Mouse (Mus musculus): ENCODE data around the gene Tbc1d1. TPM values are rescaled to one million over a fixed set of nuclear protein-coding genes. Genes with fewer than 3 reads are reported as not detected.
"Not testable (repeated sequence)": the region's sequence is repeated elsewhere in the genome, so short reads cannot be mapped to it uniquely, and the experiment has no call there.

The Tbc1d1 gene
- total and polyA plus RNA-seq, 3 experiments, result 26.0 to 38.6 (median 31.9) TPM

DNA sequence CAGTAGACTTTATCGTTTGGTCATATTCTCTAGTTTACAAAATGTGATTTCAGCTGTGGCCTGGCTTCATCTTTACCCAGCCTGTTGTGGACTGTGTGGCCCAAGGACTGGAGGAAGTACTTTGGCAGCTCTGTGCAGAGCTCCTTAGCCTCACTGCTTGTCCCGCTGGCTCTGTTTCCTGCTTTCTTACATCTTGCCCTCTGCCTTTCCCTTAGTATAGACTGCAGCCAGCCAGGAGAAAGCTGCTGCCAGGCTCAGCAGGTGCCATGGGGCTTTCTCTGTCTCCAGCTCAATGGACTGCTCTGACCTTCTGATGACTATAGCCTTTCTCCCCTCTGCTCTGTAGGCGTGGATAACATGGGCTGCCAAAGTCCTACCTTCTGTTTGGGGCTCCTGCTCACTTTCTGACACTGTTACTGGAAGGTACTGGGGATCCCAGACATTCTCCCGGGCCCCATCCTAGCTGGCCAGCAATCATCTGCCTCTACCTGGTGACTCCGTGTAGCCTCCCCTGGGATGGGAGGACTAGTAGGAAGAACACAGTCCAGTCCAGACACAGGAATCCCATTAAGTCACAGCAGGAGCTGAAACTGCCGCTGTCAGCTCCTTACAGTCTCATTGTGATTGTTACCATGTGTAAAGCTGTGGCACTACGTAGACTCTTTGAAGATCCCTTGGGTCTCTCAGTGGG is 171.3 kb downstream of the Tbc1d1 start:
- Histone ChIP-seq H3K4me3 (replicated peaks in 1 of 3; ENCODE audit: low read depth in 2 of 3, low read length in 2 of 3, poor library complexity in 1 of 3) (no peak overlapping the region), H3K27ac (ENCODE audit: insufficient read depth, low read depth) (no peak overlapping the region), H3K4me1 (ENCODE audit: control insufficient read depth in 1 of 2, insufficient read depth in 2 of 2) (peaks cover 0 to 7% of the 10 kb centered on the region in 2 experiments; a peak in 1 of 4 replicates), H3K36me3 (replicated peaks in 1 of 2; ENCODE audit: control insufficient read depth in 1 of 2, insufficient read depth in 1 of 2, low read length in 1 of 2) (peaks cover 37 to 88% of the 10 kb centered on the region in 2 experiments), H3K9me3 (replicated peaks; ENCODE audit: low read length) (no peaks in the 10 kb centered on the region), H3K9ac (ENCODE audit: insufficient read depth, low read depth) (no peak overlapping the region), H3K4me2 (ENCODE audit: insufficient read depth, low read depth, poor library complexity, severe bottlenecking) (no peak overlapping the region), H3K79me2 (replicated peaks; ENCODE audit: control insufficient read depth, extremely low read depth, insufficient read depth, poor library complexity, severe bottlenecking) (no peaks in the 10 kb centered on the region), H3K27me3 (replicated peaks) (no peaks in the 10 kb centered on the region)
- in situ Hi-C loops (cut with MboI; ENCODE audit: low pct_ligation_motif_present, low pct_unique_long_range_greater_than_20kb, low sequenced_read_pairs) (no loop called here), dilution Hi-C loops (cut with MboI; ENCODE audit: extremely low pct_ligation_motif_present, extremely low pct_unique_long_range_greater_than_20kb, low sequenced_read_pairs) (no loop called here)
- DNase-seq (ENCODE audit: extremely low read depth), result no peak
- TF ChIP-seq ETS1 (conservative IDR thresholded peaks at IDR 0.05; ENCODE audit: low read depth, low read length) (no peak), POLR2AphosphoS2 (IDR thresholded peaks at IDR 0.05; ENCODE audit: low read depth, low read length) (no peak), POLR2A (IDR thresholded peaks at IDR 0.05; ENCODE audit: low read depth, low read length) (no peak), JUND (conservative IDR thresholded peaks at IDR 0.05; ENCODE audit: low read depth, low read length) (no peak), ELF1 (IDR thresholded peaks at IDR 0.05; ENCODE audit: low read depth, low read length) (no peak), PAX5 (IDR thresholded peaks at IDR 0.05; ENCODE audit: low read length) (no peak), ZC3H11A (IDR thresholded peaks at IDR 0.05; ENCODE audit: low read depth, low read length) (no peak), SMC3 (IDR thresholded peaks at IDR 0.05; ENCODE audit: low read depth, low read length) (no peak), RAD21 (IDR thresholded peaks at IDR 0.05; ENCODE audit: low read depth, low read length) (no peak), USF2 (conservative IDR thresholded peaks at IDR 0.05; ENCODE audit: low read depth, low read length) (no peak), ZNF384 (IDR thresholded peaks at IDR 0.05; ENCODE audit: low read depth, low read length) (no peak), CHD1 (IDR thresholded peaks at IDR 0.05; ENCODE audit: low read depth, low read length) (no peak), CHD2 (IDR thresholded peaks at IDR 0.05; ENCODE audit: low read length) (no peak), GABPA (IDR thresholded peaks at IDR 0.05; ENCODE audit: insufficient replicate concordance, low read depth, low read length) (no peak), MYC (IDR thresholded peaks at IDR 0.05; ENCODE audit: low read depth, low read length) (no peak), CTCF (conservative IDR thresholded peaks at IDR 0.05 in 1 of 2, IDR thresholded peaks at IDR 0.05 in 1 of 2; ENCODE audit: low read depth in 2 of 2, low read length in 2 of 2) (no peak), TBP (conservative IDR thresholded peaks at IDR 0.05; ENCODE audit: low read depth, low read length) (no peak), ZKSCAN1 (IDR thresholded peaks at IDR 0.05; ENCODE audit: borderline replicate concordance, low read depth, low read length) (no peak)

DNA sequence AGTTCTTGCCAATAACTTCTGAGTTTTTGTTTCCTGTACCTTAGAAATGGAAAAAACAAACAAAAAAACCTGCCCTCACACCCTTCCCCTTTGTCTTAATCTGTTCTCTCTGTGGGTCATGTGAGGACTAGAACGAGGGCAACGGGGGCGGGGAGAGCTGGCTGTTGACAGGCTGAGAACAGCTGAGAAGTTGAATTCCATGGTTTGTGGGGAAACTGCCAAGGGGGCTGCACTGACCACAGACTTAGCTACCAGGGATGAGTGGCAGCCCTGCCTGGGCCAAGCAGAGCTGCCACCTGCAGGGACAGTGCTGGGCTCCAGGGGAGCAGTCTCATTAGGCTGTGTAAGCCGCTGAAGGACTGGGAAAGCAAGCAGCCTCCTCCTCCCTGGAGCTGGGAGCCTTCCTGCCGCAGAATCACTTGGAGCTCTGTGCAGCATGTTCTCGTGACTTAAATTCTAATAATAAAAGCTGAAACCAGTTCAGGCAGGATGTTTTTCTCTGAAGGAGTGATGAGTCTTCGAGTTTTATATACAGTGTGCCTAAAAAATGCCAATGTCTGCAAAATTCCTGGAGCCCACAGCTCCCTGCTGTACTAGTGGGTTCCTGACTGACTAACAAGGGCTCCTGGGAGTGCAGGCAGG is 180.8 kb downstream of the Tbc1d1 start:
- Histone ChIP-seq H3K79me2 (replicated peaks; ENCODE audit: control insufficient read depth, extremely low read depth, insufficient read depth, poor library complexity, severe bottlenecking) (no peaks in the 10 kb centered on the region), H3K4me1 (ENCODE audit: control insufficient read depth in 1 of 2, insufficient read depth in 2 of 2) (no peaks in the 10 kb centered on the region), H3K9ac (ENCODE audit: insufficient read depth, low read depth) (no peak overlapping the region), H3K4me3 (replicated peaks in 1 of 3; ENCODE audit: low read depth in 2 of 3, low read length in 2 of 3, poor library complexity in 1 of 3) (no peak overlapping the region), H3K27ac (ENCODE audit: insufficient read depth, low read depth) (no peak overlapping the region), H3K27me3 (replicated peaks) (no peaks in the 10 kb centered on the region), H3K36me3 (replicated peaks in 1 of 2; ENCODE audit: control insufficient read depth in 1 of 2, insufficient read depth in 1 of 2, low read length in 1 of 2) (peaks cover 20 to 93% of the 10 kb centered on the region in 2 experiments), H3K4me2 (ENCODE audit: insufficient read depth, low read depth, poor library complexity, severe bottlenecking) (no peak overlapping the region), H3K9me3 (replicated peaks; ENCODE audit: low read length) (no peaks in the 10 kb centered on the region)
- no peak for TF ChIP-seq CHD1 (IDR thresholded peaks at IDR 0.05; ENCODE audit: low read depth, low read length)
- TF ChIP-seq BHLHE40 (IDR thresholded peaks at IDR 0.05; ENCODE audit: low read depth, low read length), result no peak
- no peak for TF ChIP-seq RAD21 (IDR thresholded peaks at IDR 0.05; ENCODE audit: low read depth, low read length)
- no peak for TF ChIP-seq SMC3 (IDR thresholded peaks at IDR 0.05; ENCODE audit: low read depth, low read length)
- no peak for TF ChIP-seq ZKSCAN1 (IDR thresholded peaks at IDR 0.05; ENCODE audit: borderline replicate concordance, low read depth, low read length)
- TF ChIP-seq PAX5 (IDR thresholded peaks at IDR 0.05; ENCODE audit: low read length), result no peak
- no peak for TF ChIP-seq GABPA (IDR thresholded peaks at IDR 0.05; ENCODE audit: insufficient replicate concordance, low read depth, low read length)
- TF ChIP-seq KAT2A (IDR thresholded peaks at IDR 0.05; ENCODE audit: insufficient replicate concordance, low read length), result no peak
- no peak for TF ChIP-seq TBP (conservative IDR thresholded peaks at IDR 0.05; ENCODE audit: low read depth, low read length)
- TF ChIP-seq POLR2AphosphoS2 (IDR thresholded peaks at IDR 0.05; ENCODE audit: low read depth, low read length), result no peak
- dilution Hi-C loops (cut with MboI; ENCODE audit: extremely low pct_ligation_motif_present, extremely low pct_unique_long_range_greater_than_20kb, low sequenced_read_pairs) (no loop called here), in situ Hi-C loops (cut with MboI; ENCODE audit: low pct_ligation_motif_present, low pct_unique_long_range_greater_than_20kb, low sequenced_read_pairs) (no loop called here)
- no peak for DNase-seq (ENCODE audit: extremely low read depth)

DNA sequence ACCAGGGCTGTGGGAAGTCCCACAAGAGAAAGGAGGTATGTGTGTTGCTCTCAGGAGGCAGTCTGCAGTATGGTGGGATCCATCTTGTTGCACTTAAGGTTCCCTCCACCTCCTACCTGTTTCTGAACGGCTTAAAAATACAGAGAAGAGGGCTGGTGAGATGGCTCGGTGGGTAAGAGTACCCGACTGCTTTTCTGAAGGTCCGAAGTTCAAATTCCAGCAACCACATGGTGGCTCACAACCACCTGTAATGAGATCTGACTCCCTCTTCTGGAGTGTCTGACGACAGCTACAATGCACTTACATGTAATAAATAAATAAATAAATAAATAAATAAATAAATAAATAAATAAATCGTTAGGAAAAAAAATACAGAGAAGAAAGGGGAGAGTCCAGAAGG is 182.7 kb downstream of the Tbc1d1 start:
- DNase-seq (ENCODE audit: extremely low read depth); in situ Hi-C loops (cut with MboI; ENCODE audit: low pct_ligation_motif_present, low pct_unique_long_range_greater_than_20kb, low sequenced_read_pairs); H3K4me2 ChIP-seq (ENCODE audit: insufficient read depth, low read depth, poor library complexity, severe bottlenecking); H3K4me3 ChIP-seq (replicated peaks in 1 of 3; ENCODE audit: low read depth in 2 of 3, low read length in 2 of 3, poor library complexity in 1 of 3); H3K9me3 ChIP-seq (replicated peaks; ENCODE audit: low read length); H3K79me2 ChIP-seq (replicated peaks; ENCODE audit: control insufficient read depth, extremely low read depth, insufficient read depth, poor library complexity, severe bottlenecking); dilution Hi-C loops (cut with MboI; ENCODE audit: extremely low pct_ligation_motif_present, extremely low pct_unique_long_range_greater_than_20kb, low sequenced_read_pairs); H3K27ac ChIP-seq (ENCODE audit: insufficient read depth, low read depth); H3K9ac ChIP-seq (ENCODE audit: insufficient read depth, low read depth); H3K27me3 ChIP-seq (replicated peaks); H3K4me1 ChIP-seq (ENCODE audit: control insufficient read depth in 1 of 2, insufficient read depth in 2 of 2): not testable (repeated sequence)
- peaks cover 16 to 93% of the 10 kb centered on the region in 2 experiments for H3K36me3 ChIP-seq (replicated peaks in 1 of 2; ENCODE audit: control insufficient read depth in 1 of 2, insufficient read depth in 1 of 2, low read length in 1 of 2)
